Mouse (Mus musculus) olfactory bulb, adult 2 months (tissue): ENCODE results near the gene Plcb1.

Source experiments
- CTCF ChIP-seq: fragments of 200-500 bp; IDR thresholded peaks from 2 replicates; pipeline ENCODE4 v1.5.1; 2012; ENCODE audit warnings: low read depth, mild to moderate bottlenecking, low read length, moderate library complexity; ENCODE audit not compliant: insufficient read depth
- POLR2A ChIP-seq: fragments of 200-500 bp; IDR thresholded peaks from 2 replicates; pipeline ENCODE4 v1.6.1; 2012; ENCODE audit warnings: mild to moderate bottlenecking, low read depth, low read length, moderate library complexity; ENCODE audit not compliant: insufficient read depth

DNA sequence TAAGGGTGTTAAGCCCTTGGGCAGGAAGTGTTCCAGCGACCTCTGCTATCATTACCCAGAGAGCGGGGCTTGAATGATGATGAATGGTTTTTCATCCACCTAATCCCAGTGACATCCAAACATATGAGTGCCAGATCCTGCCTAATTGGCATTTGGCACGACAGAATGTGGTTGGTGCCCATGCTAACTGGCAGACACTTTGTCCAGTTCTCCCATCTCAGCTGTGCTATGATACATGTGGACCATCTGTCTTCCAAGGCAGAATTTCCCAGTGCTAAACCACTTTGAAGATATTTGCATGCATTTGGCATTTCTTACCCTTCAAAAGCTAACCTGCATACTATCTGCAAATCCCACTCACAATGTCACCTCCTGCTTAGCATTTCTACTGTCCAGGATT, 492.6 kb downstream of the Plcb1 start:
- TF ChIP-seq POLR2A (no peak), CTCF (no peak)
